ENCODE assay signal across 15 mouse cellular contexts in genomic region chr4:68128124-68128523, GRCm38 (mm10).
"Had no signal": no experiment of that assay in that cellular context is flagged by ENCODE, and none has a peak within 500 bp of the region (broad histone marks: within the 10 kb centered on the region; RNA-seq: fewer than 3 reads in every experiment).

No protein-coding gene starts in this region.

- DNase-seq: retina, postnatal 1 day; right cerebral cortex, adult 18-20 months; right cerebral cortex, postnatal 14 days; right cerebral cortex, postnatal 25 days; right cerebral cortex, postnatal 4 days; spleen, adult 18-20 months; thymus, adult 18-20 months; thymus, adult 2 months; thymus, postnatal 14 days; thymus, postnatal 25 days; thymus, postnatal 36 days; thymus, postnatal 4 days had no signal

- H3K9me3 ChIP-seq: neural tube, embryonic 15.5 days; stomach, embryonic 15.5 days had no signal

- H3K36me3 ChIP-seq: neural tube, embryonic 15.5 days; stomach, embryonic 15.5 days had no signal

- H3K4me3 ChIP-seq: neural tube, embryonic 15.5 days; stomach, embryonic 15.5 days had no signal

- H3K4me2 ChIP-seq: neural tube, embryonic 15.5 days; stomach, embryonic 15.5 days had no signal

- H3K27me3 ChIP-seq: neural tube, embryonic 15.5 days; stomach, embryonic 15.5 days had no signal

- H3K9ac ChIP-seq: neural tube, embryonic 15.5 days; stomach, embryonic 15.5 days had no signal

- H3K4me1 ChIP-seq: neural tube, embryonic 15.5 days; stomach, embryonic 15.5 days had no signal

- H3K27ac ChIP-seq: neural tube, embryonic 15.5 days; stomach, embryonic 15.5 days; stomach, postnatal 0 days had no signal
